Mouse (Mus musculus) lung, adult 18-20 months (tissue): ENCODE results near the gene Arhgap35.
A peak's percentile ranks its signal among the peaks of the same experiment; 100 is the strongest.

ENCODE experiments used
- DNase-seq, 2 experiments: peaks; one replicate each; pipeline ENCODE4 v3.0.0; 2022; ENCODE audit warnings: mixed read lengths in 2 of 2

Gene Arhgap35

GRCm38 (mm10) chr7:16461705-16462104 is 153.1 kb downstream of the Arhgap35 start:
- no peak for DNase-seq

- DNase-seq: no peak
Observed at GRCm38 (mm10) chr7:16461151-16461550, 153.6 kb downstream of the Arhgap35 start.

- no peak for DNase-seq
Observed at GRCm38 (mm10) chr7:16460566-16460965, 154.2 kb downstream of the Arhgap35 start.

- DNase-seq: no peak
Observed at GRCm38 (mm10) chr7:16456289-16456688, 158.5 kb downstream of the Arhgap35 start.

- DNase-seq: no peak
Observed at GRCm38 (mm10) chr7:16455016-16455415, 159.8 kb downstream of the Arhgap35 start.

- DNase-seq: peak; percentile 49 to 52
Observed at GRCm38 (mm10) chr7:16453118-16453711, 161.6 kb downstream of the Arhgap35 start.

- peak; percentile 92 to 94 for DNase-seq
Observed at GRCm38 (mm10) chr7:16452587-16453073, 162.2 kb downstream of the Arhgap35 start, which contains the start of gene Tmem160. Gene Tmem160 (plus strand): TSS chr7:16452779.

- no peak for DNase-seq
Observed at GRCm38 (mm10) chr7:16451656-16452055, 163.1 kb downstream of the Arhgap35 start.
